Mouse (Mus musculus) CD4-positive naive resting alpha-beta T cell, adult 76 days (primary cell): ENCODE data around the gene Aifm2. TPM values are rescaled to one million over a fixed set of nuclear protein-coding genes. Genes with fewer than 3 reads are reported as not detected.

Experiments
- total RNA-seq: library from RNA; stranded (reverse); gene quantifications from one replicate; pipeline ENCODE4 v1.2.4, GENCODE M21; 2023

Gene Aifm2
- 1.5 TPM for total RNA-seq

GRCm38 (mm10) chr10:61714771-61715461 lies at the start of gene Aifm2:
Gene Aifm2 (plus strand): TSS chr10:61715263.

GRCm38 (mm10) chr10:61680015-61680913 lies 34.8 kb upstream of the Aifm2 start, which contains the start of gene Sar1a:
Gene Sar1a (plus strand): TSS chr10:61680299.

GRCm38 (mm10) chr10:61694870-61695670 lies 20.0 kb upstream of the Aifm2 start, which contains the start of gene Tysnd1:
Gene Tysnd1 (plus strand): TSS chr10:61695514.

GRCm38 (mm10) chr10:61783621-61784251 lies 68.7 kb downstream of the Aifm2 start, which contains the start of gene H2afy2:
Gene H2afy2 (minus strand): TSS chr10:61784147.

Other genes with a start within 250 kb of the Aifm2 start
- gene Lrrc20, start 239.5 kb upstream of the Aifm2 start, total RNA-seq = 3.9 TPM
- not detected for gene Npffr1, start 119.8 kb upstream of the Aifm2 start, total RNA-seq
- gene Ppa1, start 66.7 kb upstream of the Aifm2 start, total RNA-seq = 28.2 TPM
- 204 TPM for gene Sar1a, start 35.0 kb upstream of the Aifm2 start, total RNA-seq
- 21.0 TPM for gene Tysnd1, start 19.7 kb upstream of the Aifm2 start, total RNA-seq
- not detected for gene H2afy2, start 68.9 kb downstream of the Aifm2 start, total RNA-seq